Mouse (Mus musculus) liver (tissue): ENCODE data around the gene Igflr1.

Source experiments
- DNase-seq: peaks from one replicate; pipeline ENCODE4 v3.0.0-alpha.2; 2020; ENCODE audit warnings: mixed read lengths

The Igflr1 gene

GRCm38 (mm10) chr7:30614454-30614853 is 49.2 kb downstream of the Igflr1 start:
- DNase-seq = no peak

- DNase-seq = peak; percentile 30
Observed at GRCm38 (mm10) chr7:30615049-30615760, 50.0 kb downstream of the Igflr1 start.
